Mouse (Mus musculus) lung, embryonic 15.5 days (tissue): ENCODE measurements around the gene Rad23b. TPM values are rescaled to one million over a fixed set of nuclear protein-coding genes. Genes with fewer than 3 reads are reported as not detected.
"Not testable (repeated sequence)": the region's sequence is repeated elsewhere in the genome, so short reads cannot be mapped to it uniquely, and the experiment has no call there.

Experiments
- ATAC-seq: fragments of 200-750 bp; cut with Nextera tagmentation; 2 replicates; pipeline ENCODE4 v1.8.0; 2017; ENCODE audit warnings: moderate number of reproducible peaks, borderline replicate concordance; ENCODE audit not compliant: low FRiP score, low TSS enrichment; ENCODE audit errors: extremely low read depth
- H3K27ac ChIP-seq: fragments of 300-500 bp; sonication (generic); 2 replicates; pipeline ENCODE4 v1.5.1; 2015; ENCODE audit warnings: moderate library complexity, mild to moderate bottlenecking, inconsistent platforms
- H3K27me3 ChIP-seq: fragments of 300-500 bp; sonication (generic); 2 replicates; pipeline ENCODE4 v1.6.1; 2015; ENCODE audit warnings: inconsistent platforms
- H3K36me3 ChIP-seq: fragments of 300-500 bp; sonication (generic); 2 replicates; pipeline ENCODE4 v1.6.1; 2015; ENCODE audit warnings: inconsistent platforms
- H3K4me1 ChIP-seq: fragments of 300-500 bp; sonication (generic); 2 replicates; pipeline ENCODE4 v1.6.1; 2015; ENCODE audit warnings: inconsistent platforms
- H3K4me2 ChIP-seq: fragments of 300-500 bp; sonication (generic); 2 replicates; pipeline ENCODE4 v1.6.1; 2015; ENCODE audit warnings: inconsistent platforms, mild to moderate bottlenecking, moderate library complexity
- H3K4me3 ChIP-seq: fragments of 300-500 bp; sonication (generic); 2 replicates; pipeline ENCODE4 v1.5.1; 2015; ENCODE audit warnings: mild to moderate bottlenecking, inconsistent platforms
- H3K9ac ChIP-seq: fragments of 300-500 bp; sonication (generic); 2 replicates; pipeline ENCODE4 v1.6.1; 2015; ENCODE audit warnings: inconsistent platforms
- H3K9me3 ChIP-seq: fragments of 300-500 bp; sonication (generic); 2 replicates; pipeline ENCODE4 v1.6.1; 2016; ENCODE audit warnings: inconsistent platforms
- WGBS: fragments of 180-500 bp; shearing (Covaris S2); methylation state at CpG from one replicate; pipeline ENCODE4 v1.1.7; 2015; 5-methylcytosine and 5-hydroxymethylcytosine counted together
- polyA plus RNA-seq: library from polyadenylated mRNA; unstranded; fragments of >200 nt; fragmentation: Nextera tagmentation; extraction: Ambion mirVana; gene quantifications from 2 replicates; pipeline ENCODE4 v1.2.1, GENCODE M21; 2015

Rad23b gene
- polyA plus RNA-seq, 1 experiment from 2014 or later: 74.7 TPM

- 85% methylated on average over 1 of the region's 1 CpGs for WGBS
These were observed 56.7 kb downstream of the Rad23b start for GRCm38 (mm10) chr4:55406558-55406957.

GRCm38 (mm10) chr4:55408081-55408480 lies 58.2 kb downstream of the Rad23b start:
- 29% methylated on average over 2 of the region's 2 CpGs for WGBS

More at GRCm38 (mm10) chr4:55406558-55406957, 56.7 kb downstream of the Rad23b start:
- Histone ChIP-seq H3K36me3 (no peaks in the 10 kb centered on the region), H3K27ac (no peak overlapping the region), H3K4me1 (no peaks in the 10 kb centered on the region), H3K4me2 (no peak overlapping the region), H3K9me3 (no peaks in the 10 kb centered on the region), H3K27me3 (no peaks in the 10 kb centered on the region), H3K9ac (no peak overlapping the region), H3K4me3 (no peak overlapping the region)
- ATAC-seq: no peak

GRCm38 (mm10) chr4:55409025-55409424 lies 59.2 kb downstream of the Rad23b start:
- Histone ChIP-seq H3K4me1 (no peaks in the 10 kb centered on the region), H3K27me3 (no peaks in the 10 kb centered on the region), H3K36me3 (no peaks in the 10 kb centered on the region), H3K9me3 (no peaks in the 10 kb centered on the region), H3K4me3 (no peak overlapping the region), H3K9ac (no peak overlapping the region), H3K27ac (no peak overlapping the region), H3K4me2 (no peak overlapping the region)
- WGBS: 96% methylated on average over 16 of the region's 16 CpGs
- ATAC-seq: no peak

More at GRCm38 (mm10) chr4:55408081-55408480, 58.2 kb downstream of the Rad23b start:
- no peak overlapping the region for H3K4me3 ChIP-seq
- H3K9me3 ChIP-seq: no peaks in the 10 kb centered on the region
- no peaks in the 10 kb centered on the region for H3K27me3 ChIP-seq
- H3K4me2 ChIP-seq: no peak overlapping the region
- no peak for ATAC-seq
- H3K27ac ChIP-seq: no peak overlapping the region
- H3K9ac ChIP-seq: no peak overlapping the region
- H3K4me1 ChIP-seq: no peaks in the 10 kb centered on the region
- no peaks in the 10 kb centered on the region for H3K36me3 ChIP-seq

GRCm38 (mm10) chr4:55409578-55410224 lies 59.9 kb downstream of the Rad23b start:
- WGBS: 88% methylated on average over 1 of the region's 1 CpGs

GRCm38 (mm10) chr4:55415864-55416263 lies 66.0 kb downstream of the Rad23b start:
- no peak overlapping the region for H3K4me3 ChIP-seq
- no peaks in the 10 kb centered on the region for H3K4me1 ChIP-seq
- H3K36me3 ChIP-seq: no peaks in the 10 kb centered on the region
- 52% methylated on average over 3 of the region's 3 CpGs for WGBS
- no peaks in the 10 kb centered on the region for H3K27me3 ChIP-seq
- H3K4me2 ChIP-seq: no peak overlapping the region
- no peaks in the 10 kb centered on the region for H3K9me3 ChIP-seq
- H3K9ac ChIP-seq: no peak overlapping the region
- ATAC-seq: no peak
- no peak overlapping the region for H3K27ac ChIP-seq

More at GRCm38 (mm10) chr4:55409578-55410224, 59.9 kb downstream of the Rad23b start:
- not testable (repeated sequence) for H3K4me3 ChIP-seq, H3K9me3 ChIP-seq, H3K4me2 ChIP-seq, H3K4me1 ChIP-seq, H3K9ac ChIP-seq, H3K27me3 ChIP-seq, H3K36me3 ChIP-seq, ATAC-seq, H3K27ac ChIP-seq

GRCm38 (mm10) chr4:55426250-55426649 lies 76.4 kb downstream of the Rad23b start:
- H3K4me1 ChIP-seq: no peaks in the 10 kb centered on the region
- WGBS: 65% methylated on average over 4 of the region's 4 CpGs

More at GRCm38 (mm10) chr4:55426250-55426649, 76.4 kb downstream of the Rad23b start:
- Histone ChIP-seq H3K9ac (no peak overlapping the region), H3K27ac (no peak overlapping the region), H3K4me3 (no peak overlapping the region), H3K27me3 (no peaks in the 10 kb centered on the region), H3K4me2 (no peak overlapping the region), H3K9me3 (no peaks in the 10 kb centered on the region), H3K36me3 (no peaks in the 10 kb centered on the region)
- ATAC-seq: no peak

Other genes with a start within 250 kb of the Rad23b start
- gene Klf4, start 182.4 kb downstream of the Rad23b start, polyA plus RNA-seq: 6.4 and 7.2 TPM in 2 replicates